Mouse (Mus musculus): ENCODE results near the gene Kank1. TPM values are rescaled to one million over a fixed set of nuclear protein-coding genes. Genes with fewer than 3 reads are reported as not detected.

The Kank1 gene
- polyA plus RNA-seq, 1 experiment from 2014 or later = 59.1 TPM

GRCm38 (mm10) chr19:25415448-25415847 lies 178.7 kb downstream of the Kank1 start:
- Histone ChIP-seq H3K36me3 (peaks cover 43% of the 10 kb centered on the region), H3K27me3 (no peaks in the 10 kb centered on the region), H3K4me1 (peaks cover 71% of the 10 kb centered on the region), H3K4me3 (0 out of 2 replicates have a peak overlapping the region, but pooled peaks have one; percentile 15), H3K9me3 (peaks cover 4% of the 10 kb centered on the region; the same call in 1 of the 2 replicates), H3K27ac (peak overlapping the region; percentile 73), H3K4me2 (replicated peaks) (peak overlapping the region; percentile 47), H3K9ac (no peak overlapping the region; the same call in 1 of the 2 replicates)
- WGBS = 21% methylated on average over 5 of the region's 5 CpGs
- ATAC-seq (ENCODE audit: low FRiP score, low read depth) = no peak

GRCm38 (mm10) chr19:25417671-25418070 lies 180.9 kb downstream of the Kank1 start:
- Histone ChIP-seq H3K27me3 (no peaks in the 10 kb centered on the region), H3K9me3 (no peaks in the 10 kb centered on the region), H3K4me1 (peaks cover 48% of the 10 kb centered on the region), H3K36me3 (peaks cover 36% of the 10 kb centered on the region), H3K27ac (no peak overlapping the region), H3K4me2 (replicated peaks) (no peak overlapping the region), H3K9ac (no peak overlapping the region), H3K4me3 (no peak overlapping the region)
- 87% methylated on average over 3 of the region's 3 CpGs for WGBS
- no peak for ATAC-seq (ENCODE audit: low FRiP score, low read depth)

- Histone ChIP-seq H3K27ac (no peak overlapping the region), H3K4me3 (no peak overlapping the region), H3K4me2 (replicated peaks) (no peak overlapping the region), H3K4me1 (peaks cover 30% of the 10 kb centered on the region), H3K9ac (no peak overlapping the region), H3K36me3 (peaks cover 45% of the 10 kb centered on the region), H3K27me3 (no peaks in the 10 kb centered on the region), H3K9me3 (no peaks in the 10 kb centered on the region)
- no peak for ATAC-seq (ENCODE audit: low FRiP score, low read depth)
- WGBS = 77% methylated on average over 8 of the region's 8 CpGs
Observed at GRCm38 (mm10) chr19:25419983-25420382, 183.2 kb downstream of the Kank1 start.

- Histone ChIP-seq H3K27me3 (no peaks in the 10 kb centered on the region), H3K9me3 (no peaks in the 10 kb centered on the region), H3K27ac (no peak overlapping the region), H3K9ac (no peak overlapping the region), H3K36me3 (peaks cover 60% of the 10 kb centered on the region), H3K4me1 (peaks cover 16% of the 10 kb centered on the region), H3K4me3 (no peak overlapping the region), H3K4me2 (replicated peaks) (no peak overlapping the region)
- no peak for ATAC-seq (ENCODE audit: low FRiP score, low read depth)
- WGBS = 79% methylated on average over 7 of the region's 7 CpGs
Observed at GRCm38 (mm10) chr19:25422096-25422495, 185.3 kb downstream of the Kank1 start.

GRCm38 (mm10) chr19:25423371-25423770 lies 186.6 kb downstream of the Kank1 start:
- ATAC-seq (ENCODE audit: low FRiP score, low read depth) = no peak
- Histone ChIP-seq H3K27me3 (no peaks in the 10 kb centered on the region), H3K4me3 (no peak overlapping the region), H3K4me1 (peaks cover 8% of the 10 kb centered on the region), H3K36me3 (peaks cover 68% of the 10 kb centered on the region), H3K4me2 (replicated peaks) (no peak overlapping the region), H3K9ac (no peak overlapping the region), H3K27ac (no peak overlapping the region), H3K9me3 (no peaks in the 10 kb centered on the region)
- WGBS = 87% methylated on average over 5 of the region's 5 CpGs

GRCm38 (mm10) chr19:25426431-25426830 lies 189.7 kb downstream of the Kank1 start:
- Histone ChIP-seq H3K27ac (no peak overlapping the region), H3K4me3 (no peak overlapping the region), H3K27me3 (no peaks in the 10 kb centered on the region), H3K9ac (no peak overlapping the region), H3K4me1 (no peaks in the 10 kb centered on the region), H3K9me3 (no peaks in the 10 kb centered on the region), H3K4me2 (replicated peaks) (no peak overlapping the region), H3K36me3 (peaks cover 96% of the 10 kb centered on the region)
- 89% methylated on average over 5 of the region's 5 CpGs for WGBS
- ATAC-seq (ENCODE audit: low FRiP score, low read depth) = no peak

- no peak for ATAC-seq (ENCODE audit: low FRiP score, low read depth)
- no peaks in the 10 kb centered on the region for H3K4me1 ChIP-seq
- 97% methylated on average over 17 of the region's 17 CpGs for WGBS
- H3K27me3 ChIP-seq = no peaks in the 10 kb centered on the region
- H3K27ac ChIP-seq = no peak overlapping the region
- H3K4me2 ChIP-seq (replicated peaks) = no peak overlapping the region
- peaks cover 96% of the 10 kb centered on the region for H3K36me3 ChIP-seq
- no peak overlapping the region for H3K4me3 ChIP-seq
- H3K9me3 ChIP-seq = no peaks in the 10 kb centered on the region
- H3K9ac ChIP-seq = no peak overlapping the region
Observed at GRCm38 (mm10) chr19:25427886-25428285, 191.1 kb downstream of the Kank1 start.

- H3K4me3 ChIP-seq = no peak overlapping the region
- no peak for ATAC-seq (ENCODE audit: low FRiP score, low read depth)
- H3K9ac ChIP-seq = no peak overlapping the region
- no peaks in the 10 kb centered on the region for H3K9me3 ChIP-seq
- peaks cover 96% of the 10 kb centered on the region for H3K36me3 ChIP-seq
- no peaks in the 10 kb centered on the region for H3K27me3 ChIP-seq
- H3K4me2 ChIP-seq (replicated peaks) = no peak overlapping the region
- no peak overlapping the region for H3K27ac ChIP-seq
- WGBS = 86% methylated on average over 13 of the region's 13 CpGs
- H3K4me1 ChIP-seq = peaks cover 4% of the 10 kb centered on the region; the same call in 1 of the 2 replicates
Observed at GRCm38 (mm10) chr19:25428338-25428962, 191.7 kb downstream of the Kank1 start.

- Histone ChIP-seq H3K9ac (no peak overlapping the region), H3K4me3 (no peak overlapping the region), H3K4me2 (replicated peaks) (no peak overlapping the region), H3K27ac (no peak overlapping the region), H3K36me3 (peaks cover 82% of the 10 kb centered on the region), H3K27me3 (no peaks in the 10 kb centered on the region), H3K4me1 (peaks cover 27% of the 10 kb centered on the region), H3K9me3 (no peaks in the 10 kb centered on the region)
- 85% methylated on average over 9 of the region's 9 CpGs for WGBS
- ATAC-seq (ENCODE audit: low FRiP score, low read depth) = no peak
Observed at GRCm38 (mm10) chr19:25431431-25431830, 194.7 kb downstream of the Kank1 start.

- ATAC-seq (ENCODE audit: low FRiP score, low read depth) = no peak
- Histone ChIP-seq H3K27ac (no peak overlapping the region), H3K36me3 (peaks cover 77% of the 10 kb centered on the region), H3K9ac (no peak overlapping the region), H3K4me2 (replicated peaks) (no peak overlapping the region), H3K4me3 (no peak overlapping the region), H3K9me3 (no peaks in the 10 kb centered on the region), H3K4me1 (peaks cover 31% of the 10 kb centered on the region), H3K27me3 (no peaks in the 10 kb centered on the region)
- WGBS = 49% methylated on average over 7 of the region's 7 CpGs
Observed at GRCm38 (mm10) chr19:25431909-25432308, 195.1 kb downstream of the Kank1 start.

GRCm38 (mm10) chr19:25433169-25433690 lies 196.5 kb downstream of the Kank1 start:
- H3K4me3 ChIP-seq = no peak overlapping the region
- peaks cover 64% of the 10 kb centered on the region for H3K36me3 ChIP-seq
- 63% methylated on average over 7 of the region's 7 CpGs for WGBS
- no peak overlapping the region for H3K9ac ChIP-seq
- peak overlapping the region; percentile 52; the same call in 1 of the 2 replicates for H3K27ac ChIP-seq
- no peaks in the 10 kb centered on the region for H3K27me3 ChIP-seq
- no peak for ATAC-seq (ENCODE audit: low FRiP score, low read depth)
- no peaks in the 10 kb centered on the region for H3K9me3 ChIP-seq
- peaks cover 40% of the 10 kb centered on the region for H3K4me1 ChIP-seq
- H3K4me2 ChIP-seq (replicated peaks) = no peak overlapping the region

GRCm38 (mm10) chr19:25434345-25434744 lies 197.6 kb downstream of the Kank1 start:
- Histone ChIP-seq H3K36me3 (peaks cover 53% of the 10 kb centered on the region), H3K9ac (no peak overlapping the region), H3K27ac (peak overlapping the region; percentile 23; the same call in 1 of the 2 replicates), H3K4me2 (replicated peaks) (no peak overlapping the region), H3K4me1 (peaks cover 43% of the 10 kb centered on the region), H3K9me3 (no peaks in the 10 kb centered on the region), H3K4me3 (no peak overlapping the region), H3K27me3 (no peaks in the 10 kb centered on the region)
- ATAC-seq (ENCODE audit: low FRiP score, low read depth) = no peak
- 68% methylated on average over 7 of the region's 7 CpGs for WGBS

GRCm38 (mm10) chr19:25434795-25435194 lies 198.0 kb downstream of the Kank1 start:
- Histone ChIP-seq H3K27ac (peak overlapping the region; percentile 23; the same call in 1 of the 2 replicates), H3K36me3 (peaks cover 48% of the 10 kb centered on the region)

More at GRCm38 (mm10) chr19:25434795-25435194, 198.0 kb downstream of the Kank1 start:
- Histone ChIP-seq H3K27me3 (no peaks in the 10 kb centered on the region), H3K4me3 (no peak overlapping the region), H3K4me2 (replicated peaks) (no peak overlapping the region), H3K4me1 (peaks cover 43% of the 10 kb centered on the region), H3K9me3 (no peaks in the 10 kb centered on the region), H3K9ac (no peak overlapping the region)
- ATAC-seq (ENCODE audit: low FRiP score, low read depth) = no peak
- 30% methylated on average over 6 of the region's 6 CpGs for WGBS
